Mouse (Mus musculus) urinary bladder, postnatal 25 days (tissue): ENCODE measurements at regions not wholly inside any gene's neighbourhood (a gene's known extent, or its start where the extent isn't known, plus 50 kb on each side); places are given as distances from the start of the nearest gene placed in this dataset.
A peak's percentile ranks its signal among the peaks of the same experiment; 100 is the strongest.

Source experiments
- DNase-seq: peaks from one replicate; pipeline ENCODE4 v3.0.0; 2022; ENCODE audit warnings: low spot score

DNA sequence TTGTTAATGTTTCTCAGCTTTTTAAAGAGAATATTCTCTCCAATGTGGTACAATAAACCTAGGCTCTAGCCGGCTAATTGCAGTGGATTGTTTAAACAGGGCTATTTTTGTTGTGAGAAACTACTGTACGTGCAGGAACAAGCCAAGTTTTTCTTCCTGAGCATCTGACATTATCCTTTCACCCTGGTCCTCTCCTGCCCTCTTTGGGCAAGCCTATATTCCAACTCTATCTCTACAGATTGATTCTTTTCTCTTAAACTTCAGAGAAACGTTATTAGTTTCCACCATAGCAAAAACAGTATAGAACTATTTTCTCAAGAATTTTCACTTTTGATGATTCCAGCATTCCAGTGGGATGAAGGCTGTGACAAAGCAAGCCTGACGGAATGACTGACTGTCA, 535.2 kb downstream of the Fgf9 start:
- DNase-seq, result no peak

DNA sequence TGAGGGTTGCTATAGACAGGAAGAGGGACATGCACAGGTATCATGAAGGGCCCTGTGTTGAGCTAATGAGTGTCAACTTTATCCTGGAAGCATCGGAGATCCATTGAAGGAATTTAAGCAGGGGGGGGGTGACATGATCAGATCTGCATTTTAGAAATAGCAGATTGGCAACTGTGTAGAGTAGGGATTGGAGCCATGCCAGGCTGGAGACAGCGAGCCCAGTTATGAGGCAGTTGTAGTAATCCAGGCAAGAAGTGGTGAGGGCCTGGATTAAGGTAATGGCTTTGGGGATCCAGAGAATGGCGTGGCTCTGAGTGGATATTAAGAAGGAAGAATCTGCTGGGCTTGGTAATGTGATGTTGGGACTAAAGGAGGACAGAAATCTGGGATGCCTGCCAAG, 528.5 kb downstream of the Fgf9 start:
- DNase-seq, result no peak

DNA sequence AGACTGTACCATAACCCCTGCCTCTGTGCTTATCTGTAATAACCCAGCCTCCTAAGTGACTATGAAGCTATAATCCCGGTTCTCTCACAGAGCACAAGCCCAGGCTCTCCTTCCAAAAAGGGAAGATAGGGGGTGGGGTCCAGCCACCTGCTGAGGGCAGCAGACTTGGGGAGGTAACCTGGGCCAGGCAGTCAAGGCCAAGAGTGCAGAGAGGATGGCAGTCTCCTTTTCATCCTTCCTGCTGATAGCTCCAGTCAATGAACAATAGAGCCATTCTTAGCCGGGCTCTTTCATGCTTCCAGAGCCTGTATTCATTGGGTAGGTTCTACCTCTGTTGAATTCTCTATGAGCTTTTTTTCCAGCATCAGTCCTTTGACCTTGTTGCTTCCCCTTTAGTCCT, 527.5 kb downstream of the Fgf9 start:
- DNase-seq, result no peak

DNA sequence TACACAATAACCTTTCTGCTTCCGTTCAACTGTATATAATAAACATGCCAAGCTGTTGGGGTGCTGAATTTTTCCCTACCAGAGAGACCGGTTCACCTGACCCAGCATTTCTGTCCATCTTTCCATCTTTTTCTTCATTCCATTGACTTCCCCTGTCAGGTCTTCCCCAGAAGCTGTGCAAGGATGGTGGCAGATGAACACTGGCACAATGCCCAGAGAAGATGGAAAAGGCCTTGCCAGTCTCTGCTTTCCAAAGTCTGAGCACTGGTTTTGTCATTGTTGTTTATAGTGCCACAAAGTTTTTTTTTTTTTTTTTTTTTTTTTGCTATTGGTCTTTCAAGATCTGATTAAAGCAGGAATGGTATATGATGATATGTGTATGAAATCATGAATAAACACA, 526.6 kb downstream of the Fgf9 start:
- DNase-seq, result no peak

DNA sequence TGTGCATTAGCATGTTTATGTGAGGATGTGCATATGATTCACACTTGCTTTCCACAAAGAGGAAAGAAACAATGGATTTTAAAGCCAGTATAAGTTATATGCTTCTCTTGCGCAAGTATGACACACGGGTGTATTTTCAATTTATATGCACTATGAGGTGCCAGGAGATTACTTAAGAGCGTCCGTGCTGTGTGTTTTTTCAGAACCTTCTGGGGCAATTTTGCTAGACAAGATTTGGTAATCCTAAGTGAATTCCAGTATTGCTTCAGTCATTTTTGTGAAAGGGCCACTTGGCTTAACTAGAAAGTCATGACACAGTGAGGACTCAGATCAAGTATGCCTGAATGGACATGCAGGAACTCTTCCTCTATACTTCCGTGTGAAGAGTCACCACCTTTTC, 511.5 kb downstream of the Fgf9 start:
- DNase-seq, result no peak

DNA sequence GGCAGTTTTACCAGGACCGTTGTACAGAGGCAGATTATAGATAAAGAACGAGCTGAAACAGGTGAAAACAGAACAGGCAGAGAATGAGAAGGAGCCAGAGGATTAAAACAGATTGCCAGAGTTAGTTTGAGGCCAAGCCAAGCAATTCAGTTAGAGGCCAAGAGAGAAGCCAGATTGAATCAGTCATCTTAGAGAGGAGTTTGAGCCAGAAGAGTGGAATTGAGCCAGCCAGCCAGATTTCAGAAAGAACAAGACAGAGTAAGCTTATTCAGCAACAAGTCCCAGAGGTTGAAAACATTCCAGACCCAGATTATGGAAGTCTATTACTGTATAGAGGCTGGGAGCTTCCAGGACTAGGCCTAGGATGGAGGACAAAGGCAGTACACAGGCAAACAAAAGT, 499.7 kb downstream of the Fgf9 start:
- DNase-seq, result no peak

DNA sequence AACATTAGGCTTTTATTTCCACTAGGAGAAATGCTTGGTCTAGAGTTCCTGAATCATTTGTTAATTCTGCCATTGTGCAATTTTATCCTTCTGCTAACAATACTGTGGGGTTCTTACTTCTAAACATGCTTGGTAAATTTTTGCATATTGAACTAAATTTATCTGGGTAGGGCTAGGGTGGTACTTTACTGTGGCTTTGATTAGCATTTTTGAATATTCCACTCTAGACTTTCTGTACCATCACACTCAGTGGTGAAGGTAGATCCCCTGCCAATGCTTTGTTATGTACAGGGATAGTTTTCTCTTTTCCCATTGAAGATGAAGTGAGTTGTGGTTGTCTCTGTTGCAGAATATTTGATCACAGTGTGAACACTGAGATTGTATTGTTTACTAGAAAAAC, 497.1 kb downstream of the Fgf9 start:
- DNase-seq, result no peak

DNA sequence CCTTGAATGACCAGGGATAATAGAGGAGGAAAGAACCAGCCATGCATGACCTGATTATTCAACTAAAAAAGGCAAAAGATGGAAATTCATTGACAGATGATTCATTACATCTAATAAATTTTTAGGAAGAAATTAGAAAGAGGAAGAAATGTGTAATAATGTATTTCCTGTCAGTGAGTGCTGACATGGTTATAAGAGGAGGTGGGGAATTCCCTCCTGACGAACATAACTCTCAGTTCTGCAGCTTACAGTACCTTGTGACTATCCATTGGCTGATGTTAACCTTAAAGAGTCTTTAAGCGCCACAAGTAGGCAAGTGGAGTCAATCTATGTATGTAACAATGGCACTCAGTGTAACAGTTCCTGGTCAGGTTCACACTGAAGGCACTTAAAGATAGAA, 492.7 kb downstream of the Fgf9 start:
- DNase-seq, result no peak

DNA sequence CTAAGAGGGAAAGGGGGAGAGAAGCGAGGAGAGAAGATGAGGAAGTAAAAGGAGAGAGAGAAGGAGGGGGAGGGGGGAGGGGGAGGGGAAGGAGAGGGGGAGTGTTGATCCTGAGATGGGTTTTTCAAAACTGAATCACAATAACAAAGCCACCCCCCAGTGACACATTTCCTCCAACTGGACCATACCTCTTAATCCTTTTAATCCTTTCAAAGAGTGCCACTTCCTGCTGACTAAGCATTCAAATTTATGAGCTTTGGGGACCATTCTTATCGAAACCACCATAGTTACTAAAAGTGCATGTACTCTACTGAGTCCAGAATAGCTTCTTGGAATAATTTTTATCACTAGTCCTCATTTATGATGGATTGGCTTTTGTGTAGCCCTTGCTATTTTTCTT, 480.4 kb downstream of the Fgf9 start:
- DNase-seq, result no peak

DNA sequence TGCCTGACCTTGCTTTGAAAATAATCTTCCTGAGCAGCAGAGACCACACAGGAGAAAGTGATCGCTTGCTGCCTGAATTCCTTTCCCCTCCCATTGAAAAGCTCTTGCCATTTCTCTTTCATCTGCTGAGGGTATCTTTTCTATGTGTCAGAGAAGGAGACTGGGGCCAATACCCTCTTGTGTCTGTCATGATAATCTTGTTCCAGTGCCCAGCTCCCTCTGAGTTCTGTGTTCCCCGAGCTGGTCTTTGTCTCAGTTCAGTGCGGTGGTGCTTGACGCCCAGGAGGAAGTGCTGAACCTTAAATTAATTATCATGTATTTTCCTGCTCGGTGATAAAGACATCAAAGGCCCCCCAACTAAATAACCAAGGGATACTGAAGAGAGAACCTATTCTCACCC, 475.4 kb downstream of the Fgf9 start:
- no peak for DNase-seq

DNA sequence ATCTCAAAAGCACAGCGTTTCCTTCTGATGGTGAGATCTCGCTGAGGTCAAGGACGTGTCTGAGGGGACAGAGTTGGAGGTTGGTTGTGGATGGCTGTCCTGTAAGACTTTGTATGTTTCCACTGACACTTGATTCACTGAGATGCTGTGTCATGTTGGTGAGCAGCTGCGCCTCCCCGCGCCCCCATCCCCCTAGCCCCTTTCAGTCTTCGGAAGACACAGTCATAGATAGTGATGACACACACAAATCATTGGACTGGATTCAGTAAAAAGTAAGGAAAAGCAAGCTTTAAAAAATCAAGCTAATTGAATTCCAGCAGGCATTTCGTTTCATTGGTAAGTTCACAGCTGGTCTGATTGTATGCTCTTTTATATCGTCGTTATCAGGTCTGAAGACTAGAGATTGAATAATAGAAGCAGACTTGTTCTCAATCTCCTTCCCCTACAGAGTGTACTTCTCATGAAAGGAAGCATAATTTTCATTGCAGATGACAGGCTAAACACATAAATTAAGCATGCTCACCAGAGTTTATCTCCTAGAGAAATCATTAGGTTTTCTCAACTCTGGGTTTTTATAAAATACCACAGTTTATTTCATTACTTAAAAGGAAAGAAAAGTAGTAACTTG, 472.9 kb downstream of the Fgf9 start:
- no peak for DNase-seq

DNA sequence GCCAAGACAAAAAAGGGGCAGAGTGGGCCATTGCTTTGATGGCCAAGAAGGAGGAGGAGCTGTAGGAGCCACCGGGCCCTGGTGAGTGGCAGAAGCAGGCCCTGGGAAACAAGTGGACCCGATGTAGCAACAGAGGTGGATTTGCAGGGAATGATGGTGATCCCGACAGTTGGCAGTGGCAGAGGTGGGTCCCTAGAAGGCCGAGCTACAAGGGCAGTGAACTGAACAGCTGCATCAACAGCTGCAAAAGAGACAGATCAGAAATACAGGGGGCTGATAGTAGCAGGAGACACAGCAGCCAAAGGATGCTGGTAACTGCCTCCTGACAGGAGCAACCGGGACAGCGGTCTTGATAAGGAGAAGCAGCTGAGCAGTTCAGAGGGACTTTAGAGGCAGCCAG, 467.8 kb downstream of the Fgf9 start:
- DNase-seq, result no peak

DNA sequence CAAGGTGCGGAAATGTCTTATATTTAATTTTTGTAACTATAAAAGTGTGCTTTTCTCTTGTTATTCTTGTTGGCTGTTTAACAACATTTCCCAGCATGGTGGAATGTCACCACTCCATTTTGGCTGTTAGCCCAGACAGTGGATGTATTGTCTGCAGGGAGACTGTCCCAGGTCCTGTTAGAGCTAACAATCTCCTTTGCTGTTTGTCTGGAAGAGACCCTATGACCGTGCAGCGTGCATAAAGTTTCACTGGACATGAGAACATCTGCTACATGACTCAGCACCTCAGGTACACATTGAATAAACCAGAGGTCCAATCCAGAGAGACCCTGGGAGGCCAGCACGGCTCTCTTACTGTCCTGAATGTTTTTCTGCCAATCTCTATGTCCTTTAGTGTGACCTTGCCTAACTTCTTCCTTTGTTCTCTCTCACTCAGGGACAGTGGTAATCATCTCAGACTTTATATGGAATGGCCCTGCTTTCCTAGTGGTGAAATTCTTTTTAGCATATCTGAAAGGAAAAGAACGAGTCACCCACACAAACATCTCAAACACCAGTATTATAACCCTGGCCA, 450.7 kb downstream of the Fgf9 start:
- no peak for DNase-seq

DNA sequence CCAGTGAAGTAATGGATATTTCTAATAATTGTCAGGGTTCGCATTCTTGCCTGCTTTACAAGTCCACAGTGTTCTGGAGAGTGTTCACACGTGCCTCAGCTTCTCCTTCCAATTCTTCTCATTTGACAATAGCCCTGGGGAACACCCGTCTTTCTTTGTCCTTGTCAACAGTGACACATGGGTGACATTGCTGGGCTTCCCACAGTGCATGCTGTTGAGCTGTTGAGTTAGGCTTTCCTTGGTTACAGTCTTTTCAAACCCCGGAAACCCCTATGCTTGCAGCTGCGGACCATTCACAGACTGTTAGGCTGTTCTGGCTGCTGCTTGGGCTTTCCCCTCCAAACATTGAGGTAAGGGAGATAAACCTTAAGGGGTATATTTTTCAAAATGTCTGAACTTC, 450.0 kb downstream of the Fgf9 start:
- no peak for DNase-seq

DNA sequence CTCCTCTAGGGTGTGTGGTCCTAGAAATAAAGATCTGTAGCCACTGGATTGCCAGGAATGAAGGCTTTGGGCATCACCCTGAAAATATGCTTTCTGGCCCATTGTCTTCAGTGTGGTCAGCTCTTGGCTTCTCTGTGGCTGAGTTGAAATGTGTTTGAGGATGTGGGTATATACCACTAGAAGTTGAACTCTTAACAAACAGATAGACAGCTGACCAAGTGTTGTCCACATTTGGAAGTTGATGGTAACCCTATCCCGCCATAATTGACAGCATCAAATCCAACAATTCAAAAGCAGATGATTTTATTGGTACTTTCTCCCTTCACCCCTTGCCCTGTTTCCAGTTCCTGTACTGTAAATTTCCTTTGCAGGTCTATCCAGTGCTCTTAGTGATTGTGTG, 448.7 kb downstream of the Fgf9 start:
- no peak for DNase-seq

DNA sequence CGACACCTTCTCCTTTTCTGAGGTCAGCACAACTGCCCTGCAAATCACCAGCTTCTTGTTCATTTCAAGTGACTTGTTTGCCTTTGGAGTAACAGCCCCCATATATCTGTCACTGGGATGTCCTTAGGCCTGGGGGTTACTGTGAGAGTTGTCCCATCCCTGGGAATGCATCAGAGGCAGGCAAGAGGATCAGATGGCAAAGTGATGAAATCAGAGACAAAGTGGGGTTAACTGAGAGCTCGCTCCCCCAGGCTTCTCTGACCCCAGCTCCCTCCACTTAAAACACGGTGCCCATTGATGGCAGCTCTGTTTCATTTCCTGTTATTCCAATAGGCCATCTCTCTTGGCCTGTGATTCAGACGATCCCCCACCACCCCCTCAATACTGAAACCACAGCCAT, 446.2 kb downstream of the Fgf9 start:
- no peak for DNase-seq

DNA sequence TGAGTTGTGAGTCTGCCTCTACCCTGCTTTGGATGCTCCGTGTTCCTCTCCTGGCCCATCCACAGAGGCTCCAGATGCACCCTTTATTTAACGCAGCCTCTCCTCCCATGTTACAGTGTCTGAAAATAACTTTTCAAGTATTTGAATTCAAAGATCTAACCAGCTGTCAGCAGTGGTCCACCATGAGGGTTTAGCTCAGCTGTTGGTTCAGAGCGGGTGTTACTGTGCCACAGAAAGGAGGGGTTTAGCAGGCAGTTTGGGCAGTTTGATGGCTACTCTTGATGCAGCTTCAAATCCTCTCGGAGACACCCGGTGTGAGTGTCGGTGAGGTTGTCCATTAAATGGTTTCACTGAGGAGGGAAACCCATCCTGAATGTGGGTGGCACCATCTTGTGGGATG, 441.8 kb downstream of the Fgf9 start:
- DNase-seq, result no peak

DNA sequence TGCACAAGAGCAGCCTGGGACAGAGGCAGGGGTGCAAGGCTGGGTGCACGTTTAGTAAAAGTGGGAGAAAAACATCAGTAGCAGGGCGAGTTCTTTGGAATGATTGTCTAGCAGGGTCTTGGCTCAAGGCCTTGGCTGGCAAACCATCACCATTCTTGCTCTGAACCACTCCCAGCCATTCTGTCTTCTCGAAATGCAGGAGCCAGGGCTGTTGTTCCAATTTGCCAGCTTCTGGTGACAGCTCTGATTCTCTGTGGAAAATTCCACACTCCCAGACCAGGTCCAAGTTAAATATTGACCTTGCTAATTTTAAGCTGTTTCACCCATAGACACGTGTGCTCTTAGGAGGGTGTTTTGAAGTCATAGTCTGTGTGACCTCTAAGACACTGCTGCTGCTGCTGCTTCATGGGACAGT, 441.2 kb downstream of the Fgf9 start:
- DNase-seq, result no peak

DNA sequence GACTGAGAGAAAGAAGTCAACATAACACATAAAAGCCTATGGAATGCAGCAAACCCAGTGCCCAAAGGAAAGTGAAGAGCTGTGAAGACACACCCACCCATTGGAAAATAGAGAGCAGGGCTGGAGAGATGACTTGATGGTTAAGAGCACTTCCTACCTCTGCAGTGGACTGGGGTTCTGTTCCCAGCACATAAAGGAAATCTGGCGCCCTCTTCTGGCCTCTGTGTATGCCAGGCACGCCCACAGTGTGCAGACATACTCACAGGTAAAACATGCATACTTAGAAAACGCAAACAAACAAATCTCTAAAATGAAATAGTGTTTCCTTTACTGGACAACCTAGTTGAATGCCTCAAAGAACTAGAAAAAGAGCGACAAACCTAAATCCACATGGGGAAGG, 440.4 kb downstream of the Fgf9 start:
- DNase-seq, result no peak

DNA sequence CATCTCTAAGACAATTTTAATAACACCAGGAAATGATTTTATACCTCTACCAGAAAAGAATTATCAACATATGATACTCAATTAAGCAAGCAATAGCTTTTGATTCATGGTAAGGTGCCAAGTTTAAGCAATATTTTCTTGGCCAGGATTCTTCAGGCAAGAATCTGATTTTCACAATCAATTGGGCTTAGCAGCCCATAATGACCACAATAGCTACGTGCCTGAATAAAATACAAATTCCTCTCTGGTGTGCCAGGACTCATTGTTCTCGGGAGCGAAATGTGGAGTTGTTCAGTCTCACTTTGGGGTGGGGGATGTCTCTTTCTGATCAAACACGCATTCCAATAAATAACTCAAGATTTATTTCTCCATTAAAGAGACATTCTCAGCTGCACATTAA, 438.8 kb downstream of the Fgf9 start:
- no peak for DNase-seq

DNA sequence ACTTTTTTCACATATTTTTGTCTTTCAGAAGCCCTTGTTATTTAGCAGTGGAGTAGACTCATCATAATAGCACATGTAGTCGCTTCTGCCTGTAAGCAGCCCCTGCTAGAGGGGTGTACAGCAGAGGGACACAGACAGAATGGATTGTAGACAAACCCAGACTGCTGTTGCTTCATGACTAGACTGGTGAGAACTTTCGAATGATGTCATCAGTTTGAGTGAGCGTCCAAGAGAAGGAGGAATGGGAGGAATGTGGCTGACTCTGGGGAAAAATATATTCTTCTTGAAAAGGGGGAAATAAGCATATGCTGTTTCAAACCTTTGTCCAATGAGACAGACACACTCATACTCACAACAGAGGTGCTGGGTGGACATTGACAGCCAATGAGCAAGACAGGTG, 436.1 kb downstream of the Fgf9 start:
- DNase-seq, result no peak

DNA sequence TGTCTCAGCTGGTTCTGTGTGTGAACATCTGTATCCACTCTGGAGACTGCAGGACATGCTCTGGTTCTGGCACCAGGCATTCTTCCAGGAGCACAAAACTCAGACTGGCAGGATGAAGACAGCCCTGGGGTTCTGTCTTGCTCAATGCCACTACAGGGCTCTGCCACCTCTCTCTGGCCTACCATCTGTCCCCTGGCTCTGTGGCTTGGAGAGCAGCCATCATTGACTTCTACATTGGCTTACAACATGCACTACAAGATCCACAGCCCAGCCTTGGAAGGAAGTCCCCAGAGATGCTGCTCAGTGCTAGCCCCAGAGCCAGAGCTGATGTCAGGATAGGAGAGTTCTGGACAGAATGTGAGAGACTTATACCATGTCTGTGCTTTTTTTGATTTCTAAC, 435.5 kb downstream of the Fgf9 start:
- no peak for DNase-seq

DNA sequence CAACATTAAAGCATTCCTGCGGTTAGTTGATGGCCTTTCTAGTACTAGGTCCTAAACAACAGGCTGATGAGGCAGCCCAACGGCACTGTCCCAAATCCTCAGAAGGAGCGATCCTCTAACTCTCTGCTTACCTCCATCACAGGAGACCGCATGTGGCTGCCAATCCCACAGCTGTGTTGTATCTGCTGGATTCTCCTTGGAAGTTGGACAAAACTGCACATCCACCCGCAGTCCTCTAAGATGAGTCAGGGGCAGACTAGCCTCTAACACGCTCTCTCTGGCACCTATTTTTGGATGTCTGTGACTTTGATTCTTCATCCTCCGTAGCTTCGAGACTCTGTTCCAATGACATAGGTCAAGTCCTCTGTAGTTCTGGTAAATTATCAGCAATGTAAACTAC, 432.5 kb downstream of the Fgf9 start:
- peak; percentile 18 for DNase-seq

DNA sequence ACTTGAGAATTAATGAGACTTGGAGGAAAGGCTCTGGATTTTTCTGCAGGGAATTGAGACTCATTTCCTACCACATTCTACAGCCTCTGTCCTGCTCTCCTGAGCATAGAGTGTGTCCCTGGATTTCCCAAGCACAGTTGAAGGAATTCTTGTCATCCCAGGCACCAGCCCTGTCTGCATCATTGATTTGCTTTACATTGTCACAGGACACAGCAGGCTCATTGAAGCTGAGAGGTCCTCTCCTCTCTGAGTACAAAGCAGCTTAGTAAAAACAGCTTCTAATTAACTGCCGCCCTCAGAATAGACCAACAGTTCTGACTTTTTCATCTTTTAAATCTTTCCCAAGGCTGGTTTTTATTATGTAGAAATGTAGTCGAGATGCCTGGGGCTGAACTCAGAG, 429.7 kb downstream of the Fgf9 start:
- no peak for DNase-seq

DNA sequence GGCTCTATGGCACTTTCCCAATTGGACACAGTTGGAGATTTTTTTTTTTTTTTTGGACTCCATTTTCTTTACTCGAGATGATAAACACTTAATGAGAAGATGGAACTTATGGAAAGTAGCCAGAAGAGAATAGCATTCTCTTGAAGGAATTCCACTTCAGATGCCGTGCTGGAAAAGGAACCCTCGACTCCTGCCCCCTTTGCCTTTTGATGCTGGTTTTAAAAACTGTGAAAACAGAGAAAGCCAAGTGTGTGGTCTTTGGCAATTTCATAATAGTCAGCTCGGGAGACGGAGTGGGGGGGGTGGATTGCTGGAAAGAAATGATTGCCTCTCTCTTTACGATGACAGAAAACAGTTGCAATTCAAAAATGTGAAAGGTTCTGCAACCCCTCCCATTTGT, 429.2 kb downstream of the Fgf9 start:
- DNase-seq, result no peak
